Mouse (Mus musculus): Measurements from ENCODE around the gene Wfikkn2.

GRCm38 (mm10) chr11:94255733-94256132 is 9.9 kb upstream of the Wfikkn2 start:
- TF ChIP-seq CTCF (IDR thresholded peaks at IDR 0.05; ENCODE audit: low read depth, low read length) (no peak), POLR2A (IDR thresholded peaks at IDR 0.05; ENCODE audit: borderline replicate concordance, low read depth, low read length) (no peak)

Data from bone marrow macrophage, adult 2 months (primary cell).